Mouse (Mus musculus) lung, embryonic 15.5 days (tissue): ENCODE results near the gene Mxra7. TPM values are rescaled to one million over a fixed set of nuclear protein-coding genes. Genes with fewer than 3 reads are reported as not detected.
"Not testable (repeated sequence)": the region's sequence is repeated elsewhere in the genome, so short reads cannot be mapped to it uniquely, and the experiment has no call there.

ENCODE experiments used
- ATAC-seq: fragments of 200-750 bp; cut with Nextera tagmentation; 2 replicates; pipeline ENCODE4 v1.8.0; 2017; ENCODE audit warnings: moderate number of reproducible peaks, borderline replicate concordance; ENCODE audit not compliant: low FRiP score, low TSS enrichment; ENCODE audit errors: extremely low read depth
- H3K27ac ChIP-seq: fragments of 300-500 bp; sonication (generic); 2 replicates; pipeline ENCODE4 v1.5.1; 2015; ENCODE audit warnings: moderate library complexity, mild to moderate bottlenecking, inconsistent platforms
- H3K27me3 ChIP-seq: fragments of 300-500 bp; sonication (generic); 2 replicates; pipeline ENCODE4 v1.6.1; 2015; ENCODE audit warnings: inconsistent platforms
- H3K36me3 ChIP-seq: fragments of 300-500 bp; sonication (generic); 2 replicates; pipeline ENCODE4 v1.6.1; 2015; ENCODE audit warnings: inconsistent platforms
- H3K4me1 ChIP-seq: fragments of 300-500 bp; sonication (generic); 2 replicates; pipeline ENCODE4 v1.6.1; 2015; ENCODE audit warnings: inconsistent platforms
- H3K4me2 ChIP-seq: fragments of 300-500 bp; sonication (generic); 2 replicates; pipeline ENCODE4 v1.6.1; 2015; ENCODE audit warnings: inconsistent platforms, mild to moderate bottlenecking, moderate library complexity
- H3K4me3 ChIP-seq: fragments of 300-500 bp; sonication (generic); 2 replicates; pipeline ENCODE4 v1.5.1; 2015; ENCODE audit warnings: mild to moderate bottlenecking, inconsistent platforms
- H3K9ac ChIP-seq: fragments of 300-500 bp; sonication (generic); 2 replicates; pipeline ENCODE4 v1.6.1; 2015; ENCODE audit warnings: inconsistent platforms
- H3K9me3 ChIP-seq: fragments of 300-500 bp; sonication (generic); 2 replicates; pipeline ENCODE4 v1.6.1; 2016; ENCODE audit warnings: inconsistent platforms
- WGBS: fragments of 180-500 bp; shearing (Covaris S2); methylation state at CpG from one replicate; pipeline ENCODE4 v1.1.7; 2015; 5-methylcytosine and 5-hydroxymethylcytosine counted together
- polyA plus RNA-seq: library from polyadenylated mRNA; unstranded; fragments of >200 nt; fragmentation: Nextera tagmentation; extraction: Ambion mirVana; gene quantifications from 2 replicates; pipeline ENCODE4 v1.2.1, GENCODE M21; 2015

Gene Mxra7
- polyA plus RNA-seq, 1 experiment from 2014 or later: 19.0 TPM

DNA sequence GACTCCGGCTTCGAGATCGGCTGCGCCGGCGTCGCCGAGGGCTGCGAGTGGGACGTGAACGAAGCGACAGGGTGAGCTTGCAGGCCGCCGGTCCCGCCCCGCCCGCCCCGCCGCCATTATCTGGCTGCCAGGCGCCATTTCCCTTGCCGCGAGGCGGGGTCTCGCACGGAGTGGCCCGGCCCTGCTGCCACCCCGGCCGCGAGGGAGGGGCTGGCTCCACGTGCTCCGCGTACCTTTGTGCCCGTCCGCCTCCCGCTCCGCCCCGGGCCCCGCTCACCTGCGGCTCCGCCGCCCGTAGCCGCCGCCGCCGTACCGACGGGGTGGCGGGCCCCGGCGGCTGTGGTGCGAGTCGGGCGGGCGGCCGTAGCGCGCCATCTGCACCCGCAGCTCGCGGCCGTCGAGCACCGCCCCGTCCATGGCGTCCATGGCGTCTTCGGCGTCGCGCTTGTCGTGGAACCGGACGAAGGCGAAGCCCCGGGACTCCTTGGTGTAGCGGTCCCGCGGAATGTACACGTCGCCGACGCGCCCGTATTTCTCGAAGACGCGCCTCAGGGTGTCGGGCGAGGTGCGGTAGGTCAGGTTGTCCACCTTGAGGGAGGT, 24.5 kb upstream of the Mxra7 start, which contains the start of gene Mfsd11:
Mfsd11 (plus strand) TSS at position 150 of the 600 bp plus-strand sequence.
- Histone ChIP-seq H3K9ac (peak within 1 kb of the TSS; percentile 95), H3K4me1 (peaks cover 32% of the 10 kb centered on the region), H3K4me2 (peak within 1 kb of the TSS; percentile 77), H3K4me3 (peak within 1 kb of the TSS; percentile 84), H3K27ac (peak within 1 kb of the TSS; percentile 100), H3K9me3 (no peaks in the 10 kb centered on the region), H3K36me3 (peaks cover 38% of the 10 kb centered on the region), H3K27me3 (no peaks in the 10 kb centered on the region)
- WGBS: under 1% methylated on average over 80 of the region's 91 CpGs
- ATAC-seq: peak; percentile 70

- peak overlapping the region; percentile 84 for H3K4me3 ChIP-seq
- H3K27me3 ChIP-seq: no peaks in the 10 kb centered on the region
- H3K9me3 ChIP-seq: no peaks in the 10 kb centered on the region
- peaks cover 32% of the 10 kb centered on the region for H3K4me1 ChIP-seq
- H3K9ac ChIP-seq: peak overlapping the region; percentile 95
- peak overlapping the region; percentile 100 for H3K27ac ChIP-seq
- no peak for ATAC-seq
- H3K4me2 ChIP-seq: peak overlapping the region; percentile 77
- WGBS: under 1% methylated on average over 29 of the region's 29 CpGs
- H3K36me3 ChIP-seq: peaks cover 38% of the 10 kb centered on the region
Measured at GRCm38 (mm10) chr11:116851576-116852290, 23.9 kb upstream of the Mxra7 start.

GRCm38 (mm10) chr11:116850833-116851477, 23.1 kb upstream of the Mxra7 start:
- peak overlapping the region; percentile 95 for H3K9ac ChIP-seq
- no peak for ATAC-seq
- H3K27ac ChIP-seq: peak overlapping the region; percentile 100; the same call in 1 of the 2 replicates

GRCm38 (mm10) chr11:116850085-116850484, 22.2 kb upstream of the Mxra7 start:
- Histone ChIP-seq H3K9me3 (no peaks in the 10 kb centered on the region), H3K9ac (peak overlapping the region; percentile 5; the same call in 1 of the 2 replicates), H3K4me3 (peak overlapping the region; percentile 84), H3K4me2 (peak overlapping the region; percentile 77), H3K36me3 (peaks cover 38% of the 10 kb centered on the region), H3K27me3 (no peaks in the 10 kb centered on the region), H3K27ac (no peak overlapping the region), H3K4me1 (peaks cover 31% of the 10 kb centered on the region)
- 32% methylated on average over 4 of the region's 4 CpGs for WGBS
- no peak for ATAC-seq

More at GRCm38 (mm10) chr11:116850833-116851477, 23.1 kb upstream of the Mxra7 start:
- peaks cover 38% of the 10 kb centered on the region for H3K36me3 ChIP-seq
- H3K27me3 ChIP-seq: no peaks in the 10 kb centered on the region
- H3K4me1 ChIP-seq: peaks cover 32% of the 10 kb centered on the region
- peak overlapping the region; percentile 84 for H3K4me3 ChIP-seq
- H3K4me2 ChIP-seq: peak overlapping the region; percentile 77
- no peaks in the 10 kb centered on the region for H3K9me3 ChIP-seq
- 26% methylated on average over 6 of the region's 6 CpGs for WGBS

DNA sequence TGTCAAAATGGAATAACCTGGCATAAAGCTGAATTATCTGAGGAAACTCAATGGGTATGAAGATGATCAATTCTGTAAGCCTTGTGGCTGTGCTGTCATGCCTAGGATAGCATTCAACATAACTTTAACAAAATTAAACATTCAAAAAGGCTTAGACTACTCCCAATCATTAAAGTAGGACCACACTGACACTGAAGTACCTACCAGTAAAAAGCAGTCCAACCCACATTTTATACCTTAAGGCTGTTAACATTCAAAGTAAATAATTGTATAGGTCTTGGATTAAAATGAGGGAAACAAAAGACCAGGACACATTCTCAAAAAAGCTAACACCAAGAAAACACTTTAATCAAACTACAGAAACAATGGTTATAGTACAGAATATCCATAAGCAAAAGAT, 21.7 kb upstream of the Mxra7 start:
- ATAC-seq: no peak
- H3K27me3 ChIP-seq: no peaks in the 10 kb centered on the region
- peaks cover 27% of the 10 kb centered on the region for H3K4me1 ChIP-seq
- peaks cover 38% of the 10 kb centered on the region for H3K36me3 ChIP-seq
- H3K4me2 ChIP-seq: no peak overlapping the region
- no peak overlapping the region for H3K27ac ChIP-seq
- H3K9me3 ChIP-seq: no peaks in the 10 kb centered on the region
- no peak overlapping the region for H3K4me3 ChIP-seq
- H3K9ac ChIP-seq: no peak overlapping the region

GRCm38 (mm10) chr11:116848877-116849178, 21.0 kb upstream of the Mxra7 start:
- H3K36me3 ChIP-seq: peaks cover 38% of the 10 kb centered on the region
- not testable (repeated sequence) for H3K4me3 ChIP-seq, H3K9me3 ChIP-seq, H3K4me2 ChIP-seq, H3K27me3 ChIP-seq, H3K9ac ChIP-seq, ATAC-seq
- H3K4me1 ChIP-seq: peaks cover 29% of the 10 kb centered on the region
- 74% methylated on average over 2 of the region's 2 CpGs for WGBS
- 0 out of 2 replicates have a peak overlapping the region, but pooled peaks have one; percentile 6 for H3K27ac ChIP-seq

DNA sequence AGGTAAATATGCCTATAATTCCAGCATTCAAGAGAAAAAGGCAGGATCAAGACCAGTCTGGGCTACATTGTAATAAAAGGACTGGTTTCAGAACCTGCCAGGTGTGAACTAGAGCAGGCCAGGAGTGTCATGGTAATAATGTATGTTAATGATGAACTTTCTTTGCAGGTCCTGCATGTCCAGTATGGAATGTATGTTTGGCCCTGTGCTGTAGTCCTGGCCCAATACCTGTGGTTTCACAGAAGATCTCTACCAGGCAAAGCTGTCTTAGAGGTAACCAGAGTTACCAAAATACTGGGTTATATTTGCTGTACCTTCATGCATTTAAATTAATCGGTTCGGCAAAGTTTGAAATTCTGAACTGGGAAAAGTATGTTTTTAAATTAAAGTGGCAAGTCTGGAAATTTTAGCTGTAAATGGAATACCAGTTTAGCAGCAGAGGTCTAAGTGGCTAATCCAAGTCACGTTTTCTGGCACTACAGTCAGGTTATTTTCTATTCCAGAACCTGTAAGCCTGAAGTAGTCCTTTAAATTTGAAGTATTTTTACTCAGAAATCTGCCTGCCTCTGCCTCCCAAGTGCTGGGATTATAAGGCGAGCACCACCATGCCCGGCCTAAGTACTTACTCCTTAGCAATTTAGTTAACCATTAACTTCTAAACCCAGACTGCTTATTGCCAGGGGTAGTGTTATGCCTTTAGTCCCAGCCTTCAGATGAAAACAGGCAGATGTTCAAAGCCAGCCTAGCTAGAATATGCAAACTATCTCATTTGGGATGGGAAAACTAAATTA, 20.4 kb upstream of the Mxra7 start:
- Histone ChIP-seq H3K4me1 (peaks cover 29% of the 10 kb centered on the region), H3K27ac (peak overlapping the region; percentile 6; the same call in 1 of the 2 replicates), H3K27me3 (no peaks in the 10 kb centered on the region), H3K4me3 (no peak overlapping the region), H3K9me3 (no peaks in the 10 kb centered on the region), H3K9ac (no peak overlapping the region), H3K36me3 (peaks cover 38% of the 10 kb centered on the region), H3K4me2 (no peak overlapping the region)
- 66% methylated on average over 5 of the region's 5 CpGs for WGBS
- no peak for ATAC-seq

GRCm38 (mm10) chr11:116847187-116848085, 19.6 kb upstream of the Mxra7 start:
- no peak overlapping the region for H3K9ac ChIP-seq
- no peaks in the 10 kb centered on the region for H3K27me3 ChIP-seq
- WGBS: 85% methylated on average over 3 of the region's 3 CpGs
- H3K27ac ChIP-seq: no peak overlapping the region
- no peaks in the 10 kb centered on the region for H3K9me3 ChIP-seq
- peaks cover 38% of the 10 kb centered on the region for H3K36me3 ChIP-seq
- peaks cover 29% of the 10 kb centered on the region for H3K4me1 ChIP-seq
- no peak overlapping the region for H3K4me3 ChIP-seq
- ATAC-seq: no peak
- no peak overlapping the region for H3K4me2 ChIP-seq

DNA sequence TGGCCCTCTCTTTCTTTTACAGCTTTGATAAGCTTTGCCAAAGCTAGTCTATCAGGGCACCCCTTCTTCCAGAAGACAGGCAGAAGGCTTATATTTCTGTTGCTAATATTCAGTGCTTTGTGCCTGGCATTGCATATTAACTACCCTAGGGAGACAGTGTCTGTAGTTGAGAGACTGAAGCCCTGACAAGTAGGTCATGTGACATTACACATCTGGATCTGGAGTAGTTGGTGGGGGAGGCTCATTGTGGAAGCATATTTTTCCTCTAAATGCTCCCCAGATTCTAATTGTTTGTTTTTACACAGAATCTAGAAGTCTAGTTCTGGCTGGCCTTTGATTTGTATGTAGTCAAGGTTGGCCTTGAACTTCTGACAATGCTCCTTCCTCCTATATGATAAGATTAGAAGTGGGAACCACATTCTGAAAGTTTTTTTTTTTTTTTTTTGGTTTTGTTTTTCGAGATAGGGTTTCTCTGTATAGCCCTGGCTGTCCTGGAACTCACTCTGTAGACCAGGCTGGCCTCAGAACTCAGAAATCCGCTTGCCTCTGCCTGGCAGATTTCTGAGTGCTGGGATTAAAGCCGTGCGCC, 18.8 kb upstream of the Mxra7 start:
- Histone ChIP-seq H3K9ac (no peak overlapping the region), H3K4me1 (peaks cover 34% of the 10 kb centered on the region), H3K4me3 (no peak overlapping the region), H3K27me3 (no peaks in the 10 kb centered on the region), H3K9me3 (no peaks in the 10 kb centered on the region), H3K27ac (no peak overlapping the region), H3K4me2 (no peak overlapping the region), H3K36me3 (peaks cover 36% of the 10 kb centered on the region)
- ATAC-seq: no peak
- 80% methylated on average over 4 of the region's 4 CpGs for WGBS

- peak; percentile 96 for ATAC-seq
- H3K27ac ChIP-seq: peak within 1 kb of the TSS; percentile 97
- no peaks in the 10 kb centered on the region for H3K27me3 ChIP-seq
- under 1% methylated on average over 72 of the region's 72 CpGs for WGBS
- peak within 1 kb of the TSS; percentile 79 for H3K9ac ChIP-seq
- peak within 1 kb of the TSS; percentile 76 for H3K4me2 ChIP-seq
- peaks cover 36% of the 10 kb centered on the region for H3K36me3 ChIP-seq
- no peaks in the 10 kb centered on the region for H3K9me3 ChIP-seq
- H3K4me1 ChIP-seq: peaks cover 30% of the 10 kb centered on the region
- peak within 1 kb of the TSS; percentile 77 for H3K4me3 ChIP-seq
Measured at GRCm38 (mm10) chr11:116843261-116844233, 15.7 kb upstream of the Mxra7 start, which contains the start of the genes Mettl23 and Jmjd6. Mettl23 (plus strand) TSS chr11:116843278. Jmjd6 (minus strand) TSS chr11:116843449.
